Mouse (Mus musculus): ENCODE data around the gene Igdcc3. TPM values are rescaled to one million over a fixed set of nuclear protein-coding genes. Genes with fewer than 3 reads are reported as not detected.

Gene Igdcc3
- polyA plus RNA-seq, 2 experiments from 2014 or later: not detected

DNA sequence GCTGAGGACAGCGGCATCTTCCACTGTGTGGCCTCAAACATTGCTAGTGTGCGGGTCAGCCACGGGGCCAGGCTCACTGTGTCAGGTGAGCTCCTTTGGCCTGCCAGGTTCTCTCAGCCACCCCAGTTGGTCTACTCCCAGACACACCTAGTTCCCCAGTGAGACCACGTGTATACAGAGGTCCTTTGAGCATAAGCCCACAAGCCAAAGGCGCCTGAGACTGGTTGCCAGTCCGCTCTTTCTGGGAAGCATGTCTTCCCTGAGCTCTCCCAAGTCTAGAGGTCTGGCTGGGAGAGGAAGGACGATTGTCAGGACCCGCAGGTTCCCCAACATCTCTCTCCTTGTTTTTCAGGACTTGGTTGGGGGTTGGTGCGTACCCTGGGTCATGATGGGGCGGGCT, 36.9 kb downstream of the Igdcc3 start:
- ATAC-seq: no peak

DNA sequence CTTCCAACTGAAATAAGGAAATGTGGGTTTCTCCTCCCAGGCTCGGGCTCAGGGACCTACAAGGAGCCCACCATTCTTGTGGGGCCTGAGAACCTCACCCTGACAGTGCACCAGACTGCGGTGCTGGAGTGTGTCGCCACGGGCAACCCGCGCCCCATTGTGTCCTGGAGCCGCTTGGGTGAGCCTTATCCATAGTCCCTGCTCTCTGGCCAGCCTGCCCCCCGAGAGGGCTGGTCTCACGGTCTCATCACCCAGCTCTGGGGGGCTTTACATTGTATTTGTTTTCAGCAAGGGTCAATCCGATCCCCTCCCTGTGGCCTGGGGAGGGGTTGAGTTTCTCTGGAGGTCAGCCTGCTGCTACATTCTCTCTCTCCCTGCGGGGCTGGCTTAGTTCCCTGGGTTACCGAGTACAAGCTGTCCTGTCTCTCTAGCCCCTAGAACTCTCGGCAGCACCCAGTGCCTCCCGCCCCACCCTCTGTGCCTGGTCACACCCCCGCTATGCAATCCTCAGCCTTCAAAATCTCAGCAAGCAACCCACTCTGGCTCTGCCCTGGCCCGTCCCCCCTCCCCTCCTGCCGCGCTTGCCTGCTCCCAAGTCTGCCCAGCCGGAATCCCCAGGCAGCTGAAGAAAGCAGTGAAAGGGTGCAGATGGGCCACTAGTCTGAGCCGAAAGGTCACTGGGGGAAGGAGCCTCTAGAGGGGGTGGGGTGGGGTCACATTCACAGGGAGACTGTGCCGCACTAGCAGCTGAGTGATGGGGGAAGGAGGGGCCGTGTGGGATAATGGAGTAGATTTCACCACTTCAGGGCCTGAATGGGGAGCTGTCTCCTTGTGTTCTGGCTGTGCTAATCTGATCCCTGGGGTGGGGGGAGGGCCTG, 37.6 kb downstream of the Igdcc3 start:
- ATAC-seq: no peak

DNA sequence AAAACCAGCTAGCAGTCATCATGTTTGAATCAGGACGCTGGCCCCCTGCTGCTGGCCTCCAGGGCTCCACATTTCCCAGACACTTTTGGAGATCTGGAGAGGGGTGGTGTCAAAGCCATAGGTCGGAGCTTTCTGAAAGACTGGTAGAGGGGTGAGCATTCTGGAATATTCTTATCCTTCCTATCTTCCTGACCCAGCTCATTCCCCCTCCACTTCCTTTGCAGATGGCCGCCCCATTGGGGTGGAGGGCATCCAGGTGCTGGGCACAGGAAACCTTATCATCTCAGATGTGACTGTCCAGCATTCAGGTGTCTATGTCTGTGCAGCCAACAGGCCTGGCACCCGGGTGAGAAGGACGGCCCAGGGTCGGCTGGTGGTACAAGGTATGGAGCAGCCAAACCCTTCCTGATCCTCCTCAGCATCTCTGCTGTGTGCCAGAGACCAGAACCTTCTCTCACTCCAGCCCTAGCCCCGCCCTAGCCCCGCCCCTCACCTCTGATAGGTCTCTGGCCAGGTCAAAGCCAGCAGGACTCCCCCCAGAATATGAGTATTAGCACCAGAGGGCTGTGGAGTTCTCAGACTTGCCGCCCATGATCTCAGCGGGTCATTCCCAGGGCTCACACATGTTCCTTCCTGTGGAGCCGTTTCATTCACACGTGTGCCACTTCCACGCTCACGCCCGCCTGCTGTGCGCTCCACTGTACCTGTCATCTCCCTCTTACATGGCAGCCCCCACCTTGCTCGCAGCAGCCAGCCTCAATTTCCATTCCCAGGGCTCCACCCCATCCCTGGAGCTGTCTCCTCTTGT, 39.0 kb downstream of the Igdcc3 start:
- ATAC-seq: no peak

DNA sequence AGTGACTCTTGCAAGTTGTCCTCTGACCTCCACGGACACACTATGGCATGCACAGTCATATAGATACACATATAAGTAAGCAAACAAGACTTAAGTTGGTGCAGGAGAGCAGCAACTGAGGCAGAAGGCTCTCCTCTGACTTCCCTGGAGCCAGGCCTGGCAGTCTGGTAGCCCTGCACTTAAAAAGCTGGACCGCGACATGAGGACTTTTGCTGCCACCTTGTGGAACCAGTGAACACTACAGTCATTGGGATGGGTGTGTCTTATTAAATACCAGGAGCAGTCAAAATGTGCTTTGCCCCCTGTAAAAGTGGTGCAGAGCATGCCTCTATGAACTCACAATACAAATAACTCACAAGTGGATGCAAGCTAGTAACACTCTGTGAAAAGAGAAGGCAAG, 47.6 kb downstream of the Igdcc3 start:
- ATAC-seq: peak; percentile 86

DNA sequence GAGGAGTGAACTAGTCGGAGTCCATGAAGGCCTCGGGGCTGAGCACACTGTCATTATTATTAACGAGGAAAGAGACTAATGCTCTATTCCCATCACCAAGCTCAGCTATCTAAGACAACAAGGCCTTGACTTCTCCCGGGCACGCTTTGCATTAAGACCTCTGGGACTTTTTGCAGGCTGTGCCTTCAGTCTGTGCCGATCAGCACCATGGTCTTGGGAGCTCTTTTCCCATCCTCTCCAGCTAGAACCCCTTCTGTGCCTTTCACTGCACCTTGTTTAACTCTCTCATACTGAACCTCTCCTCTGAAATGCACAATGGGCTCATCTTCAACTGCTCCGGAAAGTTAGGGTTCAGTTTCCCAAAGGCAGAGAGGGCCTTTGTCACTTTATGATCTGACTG, 49.3 kb downstream of the Igdcc3 start:
- no peak for ATAC-seq

DNA sequence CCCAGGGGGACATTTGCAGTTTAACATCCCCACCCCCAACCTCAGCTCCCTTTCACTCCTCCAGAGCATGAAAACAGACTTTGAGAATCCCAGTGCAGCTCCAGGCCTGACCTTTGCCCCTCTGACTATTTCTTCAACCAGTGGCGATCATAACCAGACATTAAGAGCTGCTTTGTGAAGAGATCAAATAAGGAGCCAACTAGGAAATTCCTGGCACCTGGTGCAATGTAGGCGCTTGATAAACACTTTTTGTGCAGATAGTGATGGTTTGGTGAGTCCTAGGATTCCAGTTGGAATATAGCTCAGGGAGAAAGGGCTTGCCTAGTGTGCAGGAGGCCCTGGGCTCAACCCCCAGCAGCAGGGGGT, 50.4 kb downstream of the Igdcc3 start:
- no peak for ATAC-seq

DNA sequence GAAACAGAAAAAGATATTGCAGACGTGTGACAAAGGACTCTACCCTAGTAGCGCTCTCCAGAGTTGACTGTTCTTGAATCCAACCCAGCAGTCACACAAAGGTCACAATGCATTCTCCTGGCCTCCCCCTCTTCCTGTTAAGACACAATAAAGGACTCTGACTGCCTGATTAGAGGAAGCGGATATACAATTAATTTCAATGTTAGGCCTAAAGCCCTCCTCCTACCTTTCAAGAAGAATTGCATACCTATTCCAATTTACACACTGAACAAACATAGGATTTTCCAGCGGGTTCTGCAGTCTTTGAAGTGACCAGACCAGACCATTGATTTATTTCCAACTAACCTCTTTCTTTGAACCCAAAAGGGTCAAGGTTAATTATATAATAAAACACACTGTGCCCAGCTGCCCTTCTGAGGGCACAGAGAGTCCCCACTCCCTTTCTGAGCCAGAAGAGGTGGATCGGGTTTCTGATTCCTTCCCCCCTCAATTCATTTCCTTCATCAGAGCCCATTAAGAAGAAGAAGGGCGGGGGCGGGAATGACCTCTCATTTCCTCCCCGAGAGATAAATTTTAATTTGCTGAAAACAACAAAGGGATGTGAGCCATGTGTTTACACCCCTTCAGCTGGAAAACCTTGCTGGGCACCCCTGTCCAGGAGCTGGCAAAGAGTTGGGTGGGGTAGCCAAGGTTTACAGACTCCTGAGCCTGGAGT, 50.9 kb downstream of the Igdcc3 start:
- no peak for ATAC-seq

DNA sequence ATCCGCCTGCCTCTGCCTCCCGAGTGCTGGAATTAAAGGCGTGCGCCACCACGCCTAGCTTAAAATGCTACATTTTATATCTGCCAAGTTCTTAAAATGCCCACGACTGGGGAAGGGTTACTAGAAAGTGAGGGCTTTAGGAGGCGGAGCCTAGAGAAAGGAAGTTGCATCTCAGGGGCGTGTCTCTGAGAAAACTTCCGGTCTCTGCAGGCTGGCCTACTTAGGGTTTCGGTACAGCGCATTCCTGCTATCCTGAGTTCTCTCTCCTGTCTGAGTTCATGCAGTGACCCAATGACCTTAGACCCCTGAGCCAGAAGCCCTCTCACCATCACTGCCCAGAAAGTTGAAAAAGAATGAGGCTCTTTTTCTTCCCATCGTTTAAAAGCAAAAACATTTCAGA, 52.2 kb downstream of the Igdcc3 start:
- no peak for ATAC-seq

DNA sequence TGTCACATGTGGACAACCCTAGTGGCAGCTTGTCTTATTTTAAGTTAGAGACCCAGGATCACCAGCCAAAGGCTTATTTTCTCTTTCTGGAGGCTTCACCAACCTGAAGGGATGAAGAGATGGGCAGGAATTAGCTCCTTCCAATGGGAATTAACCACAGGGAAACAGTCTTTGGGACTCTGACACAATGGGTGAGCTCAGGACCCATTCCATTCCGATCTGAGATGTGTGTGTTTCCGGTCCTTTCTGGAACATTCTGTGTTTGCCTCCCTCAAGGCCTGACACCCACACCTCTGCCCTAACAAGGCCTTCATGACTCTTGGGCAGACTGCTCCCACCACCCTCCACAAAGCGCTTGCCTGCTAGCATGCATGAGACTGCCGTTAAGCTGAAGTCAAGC, 54.1 kb downstream of the Igdcc3 start, which contains the start of gene Parp16:
Gene Parp16, plus strand, starts transcription at position 301 of the 400 bp plus-strand sequence.
- ATAC-seq: no peak

DNA sequence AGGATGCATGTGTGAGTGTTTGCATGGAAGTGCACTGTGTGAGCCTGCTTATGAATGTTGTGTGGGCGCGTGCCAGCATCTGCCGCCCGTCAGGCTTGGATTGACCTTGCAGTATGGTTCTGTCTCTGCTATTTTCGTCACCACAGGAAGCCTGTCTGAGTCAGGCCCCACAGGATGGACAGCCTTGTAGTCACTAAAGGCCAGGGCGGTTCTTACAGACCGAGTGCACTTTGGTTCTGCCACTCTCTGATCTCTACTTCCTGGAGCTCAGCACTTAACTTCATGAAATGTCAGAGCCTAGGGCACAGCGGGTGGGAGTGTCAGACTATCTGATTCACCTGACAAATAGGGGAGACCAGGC, 54.6 kb downstream of the Igdcc3 start:
- peak; percentile 59 for ATAC-seq

DNA sequence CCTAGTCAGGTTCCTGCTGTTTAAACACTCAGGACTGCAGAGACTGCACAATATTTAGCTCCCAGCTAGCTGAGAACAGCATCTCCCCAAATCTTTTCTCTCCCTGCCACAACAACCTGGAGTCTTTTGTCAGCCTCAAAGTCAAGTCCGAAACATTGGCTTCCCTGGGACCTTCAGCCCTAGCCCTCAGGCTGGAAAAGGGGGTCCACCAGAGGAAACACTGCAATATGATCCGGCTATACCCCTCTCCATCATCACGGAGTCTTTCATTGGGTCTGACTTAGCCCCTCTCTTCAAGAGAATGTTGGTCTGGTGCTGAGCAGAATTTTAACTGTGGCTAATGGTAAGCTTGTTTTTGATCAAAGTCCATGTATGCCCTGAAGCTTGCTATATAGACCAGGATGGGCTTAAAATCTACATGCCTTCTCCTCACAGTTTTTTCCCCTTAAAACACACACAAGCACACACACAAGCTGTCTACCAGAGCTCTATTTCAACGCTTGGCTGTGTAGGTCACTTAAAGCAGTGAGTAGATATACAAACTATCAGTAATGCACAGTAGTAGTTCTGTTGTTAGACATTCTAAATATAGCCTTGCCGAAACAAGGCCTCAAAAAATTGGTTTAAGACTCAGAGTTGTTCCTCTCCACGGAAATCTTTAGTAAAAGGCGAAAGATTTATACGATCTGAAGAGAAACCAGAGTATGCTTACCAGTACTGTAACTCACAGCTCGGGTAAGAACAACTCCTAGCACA, 55.2 kb downstream of the Igdcc3 start:
- ATAC-seq: peak; percentile 74

DNA sequence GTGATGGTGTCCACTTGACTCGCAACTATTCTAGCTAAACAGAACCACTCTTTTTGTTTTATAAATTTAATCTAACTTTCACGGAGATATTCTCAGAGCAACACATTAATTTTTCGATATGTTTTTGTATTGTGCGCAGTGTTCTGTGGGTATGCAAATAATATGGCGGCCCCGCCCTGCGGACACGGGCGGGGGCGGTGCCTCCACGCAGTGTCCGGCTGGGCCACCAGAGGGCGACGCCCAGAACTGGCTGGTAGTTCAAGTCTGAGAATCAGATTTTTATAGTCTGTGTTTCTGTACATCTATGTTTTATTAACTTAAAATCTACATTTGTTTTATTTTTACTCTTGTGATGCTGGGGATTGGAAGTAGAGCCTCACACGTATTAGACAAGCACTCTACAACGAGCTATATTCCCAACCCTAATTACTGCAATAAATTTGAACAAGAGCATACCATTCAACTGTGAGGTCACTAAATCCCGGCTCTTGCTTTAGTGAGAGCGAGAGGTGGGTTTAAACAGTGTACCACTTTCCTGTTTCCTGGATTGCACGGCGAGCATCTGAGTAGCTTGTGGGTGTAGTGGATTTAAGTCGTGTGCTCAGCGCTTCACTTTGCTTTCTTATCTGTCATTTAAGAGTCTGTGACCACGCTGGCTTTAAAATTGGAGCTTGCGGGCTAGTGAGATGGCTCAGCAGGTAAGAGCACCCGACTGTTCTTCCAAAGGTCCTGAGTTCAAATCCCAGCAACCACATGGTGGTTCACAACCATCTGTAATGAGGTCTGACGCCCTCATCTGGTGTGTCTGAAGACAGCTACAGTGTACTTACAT, 56.0 kb downstream of the Igdcc3 start:
- peak; percentile 72 for ATAC-seq

DNA sequence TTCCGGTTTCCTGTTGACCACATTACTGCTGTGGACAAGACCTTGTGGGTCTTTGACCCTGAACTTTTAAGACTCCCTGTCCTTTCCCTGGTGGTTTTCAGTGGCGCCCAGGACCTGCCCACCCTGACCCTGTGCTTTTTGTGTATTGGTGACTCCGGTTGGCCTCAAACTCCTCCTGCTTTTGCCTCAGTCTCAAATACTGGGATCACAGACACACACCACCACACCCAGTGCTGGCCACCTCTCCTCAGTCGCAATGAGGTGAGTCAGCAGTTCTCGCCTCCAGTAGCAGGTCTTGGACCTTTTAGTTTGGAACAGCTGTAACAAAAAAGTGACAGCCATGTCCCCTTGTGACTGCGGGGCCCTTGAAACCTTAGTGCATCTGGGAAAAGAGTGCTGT, 56.8 kb downstream of the Igdcc3 start:
- ATAC-seq: no peak

DNA sequence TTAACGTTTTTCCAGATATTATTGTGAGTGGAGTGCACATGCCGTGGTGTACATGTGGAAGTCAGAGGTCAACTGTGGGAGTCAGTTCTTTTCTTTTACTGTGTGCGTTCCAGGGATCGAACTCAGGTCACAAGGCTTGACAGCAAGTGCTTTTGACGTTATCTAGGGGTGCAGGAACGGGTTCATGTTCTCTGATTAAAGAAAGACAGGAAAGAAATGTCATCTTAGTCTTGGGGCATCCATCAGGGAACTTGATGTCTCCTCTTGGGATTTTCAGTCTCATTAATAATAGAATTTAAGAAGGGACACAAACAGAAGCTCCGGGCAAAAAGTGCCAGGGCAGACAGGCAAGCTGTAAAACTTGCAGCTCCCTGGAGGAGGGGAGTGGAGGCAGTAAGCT, 58.7 kb downstream of the Igdcc3 start:
- ATAC-seq: no peak

DNA sequence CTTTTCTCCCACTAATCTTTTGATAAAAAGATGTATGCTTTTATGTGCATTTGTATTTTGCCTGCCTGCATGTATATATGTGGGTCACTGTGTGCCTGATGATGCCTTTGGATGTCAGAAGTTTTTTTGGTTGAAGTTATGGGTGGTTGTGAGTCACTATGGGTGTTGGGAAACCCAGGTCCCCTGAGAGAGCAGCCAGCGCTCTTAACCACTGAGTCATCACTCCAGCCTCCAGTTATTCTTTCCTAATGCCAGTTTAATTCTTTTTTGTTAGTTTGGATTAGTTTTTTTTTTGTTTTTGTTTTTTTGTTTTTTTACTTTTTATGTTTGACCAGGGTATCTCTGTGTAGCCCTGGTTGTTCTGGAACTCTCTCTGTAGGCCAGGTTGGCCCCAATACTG, 59.6 kb downstream of the Igdcc3 start:
- ATAC-seq: no peak

DNA sequence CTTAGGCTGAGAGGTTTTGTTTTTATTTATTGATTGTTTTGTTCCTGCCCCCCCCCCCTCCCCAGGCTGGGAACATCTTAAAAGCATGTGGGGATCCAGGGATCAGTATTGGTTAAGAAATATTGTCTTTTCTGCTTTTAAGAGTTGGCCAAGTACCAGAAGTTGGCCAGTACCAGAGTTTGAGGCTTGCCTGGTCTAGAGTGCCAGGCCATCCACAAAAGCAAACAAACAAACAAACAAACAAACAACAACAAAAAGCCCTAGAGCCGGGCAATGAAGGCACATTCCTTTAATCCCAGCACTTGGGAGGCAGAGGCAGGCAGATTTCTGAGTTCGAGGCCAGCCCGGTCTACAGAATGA, 60.0 kb downstream of the Igdcc3 start:
- no peak for ATAC-seq

DNA sequence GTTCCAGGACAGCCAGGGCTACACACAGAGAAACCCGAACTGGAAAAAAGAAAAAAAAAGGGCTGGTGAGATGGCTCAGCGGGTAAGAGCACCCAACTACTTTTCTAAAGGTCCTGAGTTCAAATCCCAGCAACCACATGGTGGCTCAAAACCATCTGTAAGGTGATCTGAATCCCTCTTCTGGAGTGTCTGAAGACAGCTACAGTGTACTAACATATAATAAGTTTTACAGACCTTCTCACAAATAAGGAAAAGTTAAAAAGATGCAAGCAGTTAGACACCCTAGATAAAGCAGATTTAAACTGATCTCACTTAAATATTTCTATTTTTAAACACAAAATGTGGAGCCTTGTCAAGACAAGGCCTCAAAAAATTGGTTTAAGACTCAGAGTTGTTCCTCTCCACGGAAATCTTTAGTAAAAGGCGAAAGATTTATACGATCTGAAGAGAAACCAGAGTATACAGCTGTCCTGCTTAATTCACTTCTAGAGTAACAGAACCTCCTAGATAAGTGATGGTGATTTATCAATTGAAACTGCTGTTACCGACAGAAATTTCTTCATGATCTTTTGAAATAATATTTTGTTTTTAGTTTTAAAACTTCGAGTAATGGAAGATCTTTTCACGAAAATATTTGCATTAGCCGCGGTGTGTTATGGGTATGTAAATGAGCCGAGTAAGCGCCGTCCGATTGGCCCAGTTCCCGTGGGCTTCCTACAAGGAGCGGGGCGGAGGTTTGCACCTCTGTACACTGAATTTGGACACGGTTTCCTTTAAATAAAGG, 60.6 kb downstream of the Igdcc3 start:
- peak; percentile 83 for ATAC-seq

DNA sequence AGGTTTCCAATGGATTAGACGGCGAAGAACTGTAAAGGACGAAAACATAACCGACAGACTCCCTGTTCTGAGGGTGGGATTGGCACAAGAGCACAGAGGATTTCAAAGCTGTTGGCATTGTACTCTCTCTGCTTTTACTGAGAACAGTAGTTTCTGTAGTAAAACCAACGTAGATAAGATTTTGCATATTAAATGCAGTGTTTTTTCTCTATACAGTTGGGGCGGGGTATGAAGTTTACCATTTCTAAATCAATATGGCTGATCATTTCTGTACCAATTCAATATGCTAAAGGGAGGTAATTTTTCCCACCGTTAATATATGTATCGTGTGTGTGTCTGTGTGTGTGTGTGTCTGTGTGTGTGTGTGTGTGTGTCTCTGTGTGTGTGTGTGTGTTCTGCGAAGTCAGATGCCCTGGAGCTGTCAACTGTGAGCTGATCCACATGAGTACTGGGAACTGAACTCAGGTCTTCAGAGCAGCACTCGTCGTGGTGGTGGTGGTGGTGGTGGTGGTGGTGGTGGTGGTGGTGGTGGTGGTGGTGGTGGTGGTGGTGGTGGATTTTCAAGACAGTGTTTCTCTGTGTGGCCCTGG, 61.3 kb downstream of the Igdcc3 start:
- peak; percentile 54 for ATAC-seq

DNA sequence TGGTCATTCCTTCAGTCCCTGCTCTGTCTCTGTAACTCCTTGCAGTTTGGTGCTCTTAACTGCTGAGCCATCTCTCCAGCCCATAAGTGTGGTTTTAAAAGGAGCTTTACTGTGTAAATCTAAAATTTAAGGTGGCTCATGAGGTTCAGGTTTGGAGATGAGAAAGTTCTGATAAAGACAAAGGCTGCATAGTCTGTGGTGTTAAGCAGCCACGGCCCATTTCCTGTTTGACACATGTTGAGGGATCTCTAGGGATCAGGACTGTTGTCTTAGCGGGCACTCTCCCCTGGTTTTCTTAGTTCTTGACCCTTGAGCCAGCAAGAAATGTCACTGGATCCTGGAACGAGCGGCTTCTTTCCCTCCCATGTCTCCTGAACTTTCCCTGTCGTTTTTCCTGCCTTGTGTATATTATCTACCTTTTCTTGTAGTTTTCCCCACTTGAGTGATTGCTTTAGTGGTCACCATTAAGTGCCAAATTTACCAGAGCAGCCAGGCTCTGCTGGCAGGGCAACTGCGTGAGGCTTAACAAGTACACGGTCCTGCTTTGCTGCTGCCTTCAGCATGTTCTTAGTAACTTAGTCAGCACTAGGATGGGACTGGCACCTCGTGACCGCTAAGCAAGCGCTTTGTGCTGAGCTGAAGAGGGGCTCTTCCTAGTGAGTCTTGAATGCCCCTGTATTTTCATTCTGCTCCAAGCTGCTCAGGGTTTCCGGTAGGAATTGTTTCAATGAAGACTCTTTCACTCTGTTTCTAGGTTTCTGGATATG, 64.2 kb downstream of the Igdcc3 start:
- ATAC-seq: no peak
